Mouse (Mus musculus) liver, embryonic 14.5 days (tissue): ENCODE results near the gene Scarb1.

Experiments used
- CTCF ChIP-seq: IDR thresholded peaks from 2 replicates; pipeline ENCODE4 v1.5.1; 2016; ENCODE audit warnings: antibody characterized with exemption, low read depth, control low read depth
- EP300 ChIP-seq: IDR thresholded peaks from 2 replicates; pipeline ENCODE4 v1.6.1; 2016; ENCODE audit warnings: antibody characterized with exemption, low read depth

- peak; percentile 97 for TF ChIP-seq CTCF
- no peak for TF ChIP-seq EP300
Observed at GRCm38 (mm10) chr5:125268033-125268765, 72.7 kb downstream of the Scarb1 start.
